Mouse (Mus musculus): Measurements from ENCODE around the gene Bpifc.

DNA sequence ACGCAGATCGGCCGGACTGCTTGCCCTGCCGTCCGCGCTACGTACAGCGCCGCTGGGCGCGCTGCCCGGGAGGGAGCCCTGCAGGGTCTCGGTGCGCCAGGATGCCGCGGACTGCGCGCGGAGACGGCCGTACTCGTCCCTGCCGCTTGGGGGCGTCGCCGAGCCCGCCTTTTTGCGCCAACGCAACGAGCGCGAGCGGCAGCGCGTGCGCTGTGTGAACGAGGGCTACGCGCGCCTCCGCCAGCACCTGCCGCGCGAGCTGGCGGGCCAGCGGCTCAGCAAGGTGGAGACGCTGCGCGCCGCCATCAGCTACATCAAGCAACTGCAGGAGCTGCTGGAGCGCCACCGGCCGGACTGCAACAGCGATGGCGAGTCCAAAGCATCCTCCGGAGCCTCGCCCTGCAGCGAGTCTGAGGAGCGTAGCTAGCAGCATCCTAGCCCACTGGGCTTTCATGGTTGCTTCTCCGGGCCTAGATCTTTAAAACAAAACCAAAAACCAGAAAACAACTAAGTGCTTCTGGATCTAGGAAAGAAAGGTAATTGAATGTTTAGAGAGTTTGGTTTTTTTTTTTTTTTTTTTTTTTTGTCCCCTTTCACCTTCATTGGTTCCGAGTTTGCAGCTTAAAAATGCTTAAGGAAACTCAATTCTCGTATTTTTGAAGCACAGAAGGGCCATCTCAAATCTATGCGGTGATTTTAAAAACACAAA is 83.0 kb downstream of the Bpifc start:
- no peak for TF ChIP-seq CEBPB (IDR thresholded peaks at IDR 0.05; ENCODE audit: insufficient read depth, poor library complexity, severe bottlenecking)
- TF ChIP-seq USF1 (IDR thresholded peaks at IDR 0.05; ENCODE audit: low read depth) = no peak
- TF ChIP-seq POLR2A (IDR thresholded peaks at IDR 0.05; ENCODE audit: insufficient read length, low read depth) = no peak
- TF ChIP-seq E2F4 (IDR thresholded peaks at IDR 0.05; ENCODE audit: insufficient read depth) = no peak
- TF ChIP-seq MYOD1 (IDR thresholded peaks at IDR 0.05; ENCODE audit: control insufficient read depth in 1 of 3, insufficient read length in 2 of 3, low read depth in 2 of 3) = no peak
- no peak for TF ChIP-seq TCF12 (IDR thresholded peaks at IDR 0.05; ENCODE audit: insufficient read depth, poor library complexity, severe bottlenecking)
- TF ChIP-seq MAX (IDR thresholded peaks at IDR 0.05; ENCODE audit: low read depth) = no peak
- no peak for TF ChIP-seq TCF3 (IDR thresholded peaks at IDR 0.05; ENCODE audit: insufficient read length, low read depth)
- no peak for TF ChIP-seq REST (IDR thresholded peaks at IDR 0.05; ENCODE audit: insufficient read depth, insufficient read length)
